Mouse (Mus musculus): ENCODE results near the gene Fzd1.

Gene Fzd1

GRCm38 (mm10) chr5:4757902-4758301 is at the start of gene Fzd1:
Gene Fzd1 (minus strand): TSS chr5:4758035.
- no peak for DNase-seq (ENCODE audit: extremely low read depth, low read depth)

- DNase-seq (ENCODE audit: extremely low read depth, low read depth): no peak
Measured at GRCm38 (mm10) chr5:4805228-4805627, 47.4 kb upstream of the Fzd1 start.

GRCm38 (mm10) chr5:4803708-4804107 is 45.9 kb upstream of the Fzd1 start:
- no peak for DNase-seq (ENCODE audit: extremely low read depth, low read depth)

GRCm38 (mm10) chr5:4801971-4802370 is 44.1 kb upstream of the Fzd1 start:
- DNase-seq (ENCODE audit: extremely low read depth, low read depth): no peak

- DNase-seq (ENCODE audit: extremely low read depth, low read depth): no peak
Measured at GRCm38 (mm10) chr5:4801096-4801850, 43.4 kb upstream of the Fzd1 start.

GRCm38 (mm10) chr5:4791219-4791618 is 33.4 kb upstream of the Fzd1 start:
- DNase-seq (ENCODE audit: extremely low read depth, low read depth): no peak

GRCm38 (mm10) chr5:4790265-4790664 is 32.4 kb upstream of the Fzd1 start:
- no peak for DNase-seq (ENCODE audit: extremely low read depth, low read depth)

- no peak for DNase-seq (ENCODE audit: extremely low read depth, low read depth)
Measured at GRCm38 (mm10) chr5:4788484-4788883, 30.6 kb upstream of the Fzd1 start.

- no peak for DNase-seq (ENCODE audit: extremely low read depth, low read depth)
Measured at GRCm38 (mm10) chr5:4786816-4787215, 29.0 kb upstream of the Fzd1 start.

- DNase-seq (ENCODE audit: extremely low read depth, low read depth): no peak
Measured at GRCm38 (mm10) chr5:4778274-4778673, 20.4 kb upstream of the Fzd1 start.

- DNase-seq (ENCODE audit: extremely low read depth, low read depth): no peak
Measured at GRCm38 (mm10) chr5:4776495-4776894, 18.7 kb upstream of the Fzd1 start.

GRCm38 (mm10) chr5:4773090-4773772 is 15.4 kb upstream of the Fzd1 start:
- DNase-seq (ENCODE audit: extremely low read depth, low read depth): no peak

GRCm38 (mm10) chr5:4770609-4771008 is 12.8 kb upstream of the Fzd1 start:
- no peak for DNase-seq (ENCODE audit: extremely low read depth, low read depth)

- DNase-seq (ENCODE audit: extremely low read depth, low read depth): no peak
Measured at GRCm38 (mm10) chr5:4767896-4768295, 10.1 kb upstream of the Fzd1 start.

GRCm38 (mm10) chr5:4766719-4767118 is 8.9 kb upstream of the Fzd1 start:
- DNase-seq (ENCODE audit: extremely low read depth, low read depth): no peak

- no peak for DNase-seq (ENCODE audit: extremely low read depth, low read depth)
Measured at GRCm38 (mm10) chr5:4761891-4762290, 4.1 kb upstream of the Fzd1 start.

- DNase-seq (ENCODE audit: extremely low read depth, low read depth): no peak
Measured at GRCm38 (mm10) chr5:4758331-4759080, 671 bp upstream of the Fzd1 start.

GRCm38 (mm10) chr5:4756871-4757711 is 744 bp downstream of the Fzd1 start:
- DNase-seq (ENCODE audit: extremely low read depth, low read depth): no peak

- no peak for DNase-seq (ENCODE audit: extremely low read depth, low read depth)
Measured at GRCm38 (mm10) chr5:4756001-4756681, 1.7 kb downstream of the Fzd1 start.

GRCm38 (mm10) chr5:4755326-4755725 is 2.5 kb downstream of the Fzd1 start:
- DNase-seq (ENCODE audit: extremely low read depth, low read depth): no peak
